Mouse (Mus musculus) gastrocnemius, postnatal 36 days (tissue): ENCODE results near the gene Hhatl. TPM values are rescaled to one million over a fixed set of nuclear protein-coding genes. Genes with fewer than 3 reads are reported as not detected.

Source experiments
- DNase-seq, 2 experiments: peaks; one replicate each; pipeline ENCODE4 v3.0.0; 2022
- intact Hi-C: fragments of 180-260 bp; cut with DNase I; formaldehyde crosslinking; loops from one replicate; pipeline ENCODE4 v1.15.1; 2025
- long read RNA-seq, 2 experiments: library from polyadenylated mRNA; stranded (forward); transcript quantifications; one replicate each; pipeline ENCODE4 v2.0.0; 2021
- total RNA-seq, 2 experiments: library from RNA; stranded (reverse); gene quantifications; 2 replicates each; pipeline ENCODE4 v1.2.3; 2021

The Hhatl gene
- total RNA-seq, result 100 to 1,000 TPM; 157 to 170 TPM
- long read RNA-seq, experiment 1, transcript Hhatl-201 (12 exons, 1,870 nt), result major isoform, 68 of 985 reads
- long read RNA-seq, experiment 1, partial matches to known transcripts, result 78 of 985 reads
- long read RNA-seq, experiment 1, other reads (novel, unspliced or antisense), result 839 of 985 reads
- long read RNA-seq, experiment 2, transcript Hhatl-201 (12 exons, 1,870 nt), result major isoform, 117 of 1,531 reads
- long read RNA-seq, experiment 2, partial matches to known transcripts, result 92 of 1,531 reads
- long read RNA-seq, experiment 2, other reads (novel, unspliced or antisense), result 1,322 of 1,531 reads

- intact Hi-C loops, result no loop called here
- peak; percentile 44 to 59 for DNase-seq
Measured at GRCm38 (mm10) chr9:121791757-121792521, at the start of gene Hhatl. TSS of gene Hhatl (minus strand) at chr9:121792507.

- intact Hi-C loops, result no loop called here
- DNase-seq, result no peak
Measured at GRCm38 (mm10) chr9:121839622-121839965, 47.3 kb upstream of the Hhatl start.

- intact Hi-C loops, result no loop called here
- DNase-seq, result peak; percentile 42 to 47
Measured at GRCm38 (mm10) chr9:121838829-121839621, 46.7 kb upstream of the Hhatl start, which contains the start of gene Ccdc13. TSS of gene Ccdc13 (minus strand) at chr9:121839461.

- no peak for DNase-seq
- intact Hi-C loops, result no loop called here
Measured at GRCm38 (mm10) chr9:121838008-121838407, 45.7 kb upstream of the Hhatl start.

- DNase-seq, result no peak
- intact Hi-C loops, result no loop called here
Measured at GRCm38 (mm10) chr9:121833825-121834224, 41.5 kb upstream of the Hhatl start.

- intact Hi-C loops, result no loop called here
- DNase-seq, result peak; percentile 52 to 72
Measured at GRCm38 (mm10) chr9:121830956-121831293, 38.6 kb upstream of the Hhatl start.

GRCm38 (mm10) chr9:121830243-121830955 lies 38.1 kb upstream of the Hhatl start:
- no peak for DNase-seq
- intact Hi-C loops, result no loop called here

GRCm38 (mm10) chr9:121829270-121829992 lies 37.1 kb upstream of the Hhatl start:
- intact Hi-C loops, result loop anchor here (1.0 to 5.0 kb wide), 3 partner anchors 34 to 132 kb away; partner anchors contain the start of gene Zfp651
- DNase-seq, result no peak

GRCm38 (mm10) chr9:121828314-121828713 lies 36.0 kb upstream of the Hhatl start:
- intact Hi-C loops, result loop anchor here (5.0 kb wide), 2 partner anchors 71 to 131 kb away; partner anchors contain the start of gene Zfp651

GRCm38 (mm10) chr9:121826356-121826755 lies 34.0 kb upstream of the Hhatl start:
- intact Hi-C loops, result loop anchor here (5.0 kb wide), 2 partner anchors 69 to 129 kb away; partner anchors contain the start of gene Zfp651
- DNase-seq, result no peak

More at GRCm38 (mm10) chr9:121828314-121828713, 36.0 kb upstream of the Hhatl start:
- no peak for DNase-seq

- intact Hi-C loops, result no loop called here
- no peak for DNase-seq
Measured at GRCm38 (mm10) chr9:121823991-121824390, 31.7 kb upstream of the Hhatl start.

GRCm38 (mm10) chr9:121823051-121823450 lies 30.7 kb upstream of the Hhatl start:
- no peak for DNase-seq
- intact Hi-C loops, result no loop called here

- no peak for DNase-seq
- intact Hi-C loops, result no loop called here
Measured at GRCm38 (mm10) chr9:121822585-121822991, 30.3 kb upstream of the Hhatl start.

GRCm38 (mm10) chr9:121820765-121821164 lies 28.5 kb upstream of the Hhatl start:
- intact Hi-C loops, result no loop called here

GRCm38 (mm10) chr9:121819771-121820471 lies 27.6 kb upstream of the Hhatl start:
- no peak for DNase-seq
- intact Hi-C loops, result no loop called here

More at GRCm38 (mm10) chr9:121820765-121821164, 28.5 kb upstream of the Hhatl start:
- DNase-seq, result no peak

GRCm38 (mm10) chr9:121819073-121819770 lies 26.9 kb upstream of the Hhatl start:
- intact Hi-C loops, result no loop called here
- peak; percentile 47 to 50 for DNase-seq

GRCm38 (mm10) chr9:121815183-121815582 lies 22.9 kb upstream of the Hhatl start:
- no peak for DNase-seq
- intact Hi-C loops, result no loop called here
